Mouse (Mus musculus) forebrain, embryonic 13.5 days (tissue): ENCODE measurements around the gene Ist1. TPM values are rescaled to one million over a fixed set of nuclear protein-coding genes. Genes with fewer than 3 reads are reported as not detected.

Source experiments
- ATAC-seq: fragments of 200-750 bp; cut with Nextera tagmentation; 2 replicates; pipeline ENCODE4 v1.8.0; 2017
- H3K27ac ChIP-seq: fragments of 300-500 bp; sonication (generic); 2 replicates; pipeline ENCODE4 v1.5.1; 2015; ENCODE audit warnings: inconsistent platforms, mild to moderate bottlenecking, moderate library complexity
- H3K27me3 ChIP-seq: fragments of 300-500 bp; sonication (generic); 2 replicates; pipeline ENCODE4 v1.6.1; 2015; ENCODE audit warnings: mild to moderate bottlenecking, inconsistent platforms
- H3K36me3 ChIP-seq: fragments of 300-500 bp; sonication (generic); 2 replicates; pipeline ENCODE4 v1.6.1; 2015; ENCODE audit warnings: mild to moderate bottlenecking, inconsistent platforms; ENCODE audit not compliant: poor library complexity, severe bottlenecking
- H3K4me1 ChIP-seq: fragments of 300-500 bp; sonication (generic); 2 replicates; pipeline ENCODE4 v1.6.1; 2015; ENCODE audit warnings: inconsistent platforms
- H3K4me2 ChIP-seq: fragments of 300-500 bp; sonication (generic); 2 replicates; pipeline ENCODE4 v1.6.1; 2015; ENCODE audit warnings: inconsistent platforms, mild to moderate bottlenecking, moderate library complexity
- H3K4me3 ChIP-seq: fragments of 300-500 bp; sonication (generic); 2 replicates; pipeline ENCODE4 v1.5.1; 2015; ENCODE audit warnings: mild to moderate bottlenecking, inconsistent platforms
- H3K9ac ChIP-seq: fragments of 300-500 bp; sonication (generic); 2 replicates; pipeline ENCODE4 v1.6.1; 2015; ENCODE audit warnings: mild to moderate bottlenecking, inconsistent platforms
- H3K9me3 ChIP-seq: fragments of 300-500 bp; sonication (generic); replicated peaks from 2 replicates; pipeline ENCODE4 v1.6.1; 2016; ENCODE audit warnings: inconsistent platforms
- WGBS: fragments of 180-500 bp; shearing (Covaris S2); methylation state at CpG from one replicate; pipeline ENCODE4 v1.1.7; 2015; 5-methylcytosine and 5-hydroxymethylcytosine counted together
- polyA plus RNA-seq: library from polyadenylated mRNA; unstranded; fragments of >200 nt; fragmentation: Nextera tagmentation; extraction: Ambion mirVana; gene quantifications from 2 replicates; pipeline ENCODE4 v1.2.1, GENCODE M21; 2015

Ist1 gene
- 165 and 177 TPM in 2 replicates for polyA plus RNA-seq

DNA sequence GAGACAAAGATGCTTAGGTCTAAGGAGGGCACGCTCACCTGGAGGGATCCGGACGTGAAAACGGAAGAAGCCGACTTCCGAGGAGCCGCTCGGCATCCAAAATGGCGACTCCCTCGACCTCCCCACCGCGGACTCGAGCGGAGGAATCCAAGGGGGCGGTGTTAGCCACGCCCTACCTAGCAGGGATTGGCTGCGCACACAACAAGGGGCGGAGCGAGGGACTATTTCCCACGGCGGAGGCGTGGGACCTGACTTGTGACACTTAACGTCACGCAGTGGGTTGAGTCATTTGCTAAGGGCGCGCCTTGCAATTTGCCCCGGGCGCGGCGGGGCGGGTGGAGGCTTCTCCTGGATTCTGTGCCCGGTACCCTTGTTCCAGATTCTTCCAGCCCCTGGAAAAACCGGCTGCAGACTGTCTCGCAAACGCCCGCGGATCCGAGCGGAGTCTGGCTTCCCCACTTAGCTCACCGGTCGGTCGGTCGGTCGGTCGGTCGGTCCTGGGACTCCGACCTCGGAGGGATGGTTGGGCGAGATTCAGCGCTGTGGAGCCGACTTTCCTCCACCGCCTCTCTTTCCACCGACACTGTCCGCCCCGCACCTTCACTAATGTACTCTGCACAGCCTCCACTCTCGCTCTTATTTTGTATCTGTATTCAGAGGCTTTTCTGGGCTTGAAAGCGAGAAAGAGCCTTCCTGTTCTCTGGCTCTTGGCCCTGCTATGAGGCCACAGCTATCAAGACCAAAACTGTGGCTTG is at the start of gene Ist1:
Ist1 (minus strand) TSS at position 115 of the 755 bp plus-strand sequence.
- peaks cover 31% of the 10 kb centered on the region for H3K4me1 ChIP-seq
- peak within 1 kb of the TSS; percentile 84 for H3K4me2 ChIP-seq
- peak; percentile 99 for ATAC-seq
- H3K9me3 ChIP-seq = no peaks in the 10 kb centered on the region
- peak within 1 kb of the TSS; percentile 96 for H3K9ac ChIP-seq
- under 1% methylated on average over 57 of the region's 57 CpGs for WGBS
- H3K27me3 ChIP-seq = 0 out of 2 replicates have a peak, but pooled peaks cover 3% of the 10 kb centered on the region
- 0 out of 2 replicates have a peak, but pooled peaks cover under 1% of the 10 kb centered on the region for H3K36me3 ChIP-seq
- H3K4me3 ChIP-seq = peak within 1 kb of the TSS; percentile 91
- peak within 1 kb of the TSS; percentile 60 for H3K27ac ChIP-seq

GRCm38 (mm10) chr8:109738049-109738380 is 45.0 kb upstream of the Ist1 start:
- ATAC-seq = 0 out of 2 replicates have a peak, but pooled peaks have one; percentile 10
- H3K27ac ChIP-seq = no peak overlapping the region
- H3K36me3 ChIP-seq = peaks cover 19% of the 10 kb centered on the region
- no peaks in the 10 kb centered on the region for H3K9me3 ChIP-seq
- H3K4me3 ChIP-seq = peak overlapping the region; percentile 98
- peak overlapping the region; percentile 95 for H3K4me2 ChIP-seq
- H3K27me3 ChIP-seq = no peaks in the 10 kb centered on the region
- peaks cover 15% of the 10 kb centered on the region for H3K4me1 ChIP-seq
- H3K9ac ChIP-seq = peak overlapping the region; percentile 99; the same call in 1 of the 2 replicates
- WGBS = 85% methylated on average over 1 of the region's 1 CpGs

DNA sequence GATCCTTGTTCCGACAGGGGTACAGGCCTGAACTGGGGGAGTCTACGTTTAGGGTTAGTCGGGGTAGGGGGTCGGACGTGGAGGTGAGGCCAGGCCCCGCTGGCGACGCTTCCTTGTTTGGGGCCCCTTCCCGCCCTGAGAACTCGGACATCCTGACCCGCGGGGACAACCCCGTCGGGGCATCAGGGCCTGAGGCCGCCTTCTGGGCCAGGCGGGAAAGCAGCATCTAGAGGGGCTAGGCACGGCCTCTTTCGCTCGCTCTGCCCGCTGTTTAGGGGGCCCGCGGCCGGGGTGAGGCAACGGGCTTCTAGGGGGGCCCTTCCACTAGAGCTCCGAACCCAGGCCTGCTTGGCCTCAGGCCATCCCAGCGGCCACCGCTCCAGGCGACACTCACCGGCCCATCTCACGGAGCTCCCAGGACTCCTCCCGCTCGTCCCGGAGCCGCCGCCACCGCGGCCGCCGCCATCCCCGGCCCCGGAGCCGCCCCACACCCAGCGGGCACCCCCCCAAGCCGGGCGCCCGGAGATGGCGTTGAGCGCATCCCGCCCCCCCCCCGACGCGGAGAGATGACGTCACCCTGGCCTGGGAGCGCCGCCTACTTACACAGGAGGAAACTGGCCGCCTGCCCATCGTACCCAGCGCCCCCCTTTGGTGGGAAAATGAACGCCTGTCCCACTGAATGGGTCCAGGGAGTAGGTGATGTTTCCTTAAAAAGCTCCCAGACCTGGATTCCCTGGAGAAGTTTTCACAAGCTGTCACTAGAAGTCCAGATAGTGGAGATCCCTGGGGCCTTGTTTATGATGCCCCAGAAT is 44.4 kb upstream of the Ist1 start, which contains the start of gene Atxn1l:
Atxn1l (minus strand) TSS at position 503 of the 812 bp plus-strand sequence.
- Histone ChIP-seq H3K27me3 (no peaks in the 10 kb centered on the region), H3K27ac (peak within 1 kb of the TSS; percentile 44; the same call in 1 of the 2 replicates), H3K9me3 (no peaks in the 10 kb centered on the region), H3K36me3 (peaks cover 25% of the 10 kb centered on the region), H3K4me2 (peak within 1 kb of the TSS; percentile 95), H3K4me1 (peaks cover 15% of the 10 kb centered on the region), H3K4me3 (peak within 1 kb of the TSS; percentile 98), H3K9ac (peak within 1 kb of the TSS; percentile 99)
- WGBS = under 1% methylated on average over 49 of the region's 59 CpGs
- ATAC-seq = peak; percentile 86

- WGBS = 4% methylated on average over 8 of the region's 8 CpGs
- no peaks in the 10 kb centered on the region for H3K9me3 ChIP-seq
- ATAC-seq = no peak
- no peaks in the 10 kb centered on the region for H3K27me3 ChIP-seq
- peaks cover 31% of the 10 kb centered on the region for H3K36me3 ChIP-seq
- H3K9ac ChIP-seq = peak overlapping the region; percentile 99
- H3K4me3 ChIP-seq = peak overlapping the region; percentile 98
- peaks cover 15% of the 10 kb centered on the region for H3K4me1 ChIP-seq
- no peak overlapping the region for H3K27ac ChIP-seq
- H3K4me2 ChIP-seq = peak overlapping the region; percentile 95
These were observed 43.8 kb upstream of the Ist1 start for GRCm38 (mm10) chr8:109736819-109737218.

DNA sequence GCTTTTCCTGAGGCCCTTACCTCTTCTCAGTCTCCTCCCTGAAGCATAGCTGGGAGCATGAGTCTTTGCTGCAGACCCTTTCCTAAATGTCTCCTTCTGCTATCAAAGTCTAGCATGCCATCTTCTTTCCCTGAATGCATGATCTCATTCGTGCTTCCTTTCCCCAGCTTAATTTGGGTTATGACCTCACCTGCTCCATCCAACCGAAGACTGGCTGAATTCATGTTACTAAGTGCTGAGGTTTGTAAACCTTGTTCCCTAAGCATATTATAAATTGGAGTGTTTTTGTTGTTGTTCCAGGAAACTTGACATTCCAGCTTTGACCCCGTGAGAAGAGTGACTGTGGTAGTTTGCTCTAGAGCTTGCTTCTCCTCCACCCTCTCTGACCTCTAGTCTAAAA is 41.0 kb upstream of the Ist1 start:
- no peak overlapping the region for H3K9ac ChIP-seq
- ATAC-seq = no peak
- H3K4me2 ChIP-seq = no peak overlapping the region
- H3K27me3 ChIP-seq = no peaks in the 10 kb centered on the region
- H3K4me1 ChIP-seq = peaks cover 15% of the 10 kb centered on the region
- H3K9me3 ChIP-seq = no peaks in the 10 kb centered on the region
- no peak overlapping the region for H3K4me3 ChIP-seq
- H3K27ac ChIP-seq = no peak overlapping the region
- WGBS = 89% methylated on average over 3 of the region's 3 CpGs
- H3K36me3 ChIP-seq = peaks cover 58% of the 10 kb centered on the region

DNA sequence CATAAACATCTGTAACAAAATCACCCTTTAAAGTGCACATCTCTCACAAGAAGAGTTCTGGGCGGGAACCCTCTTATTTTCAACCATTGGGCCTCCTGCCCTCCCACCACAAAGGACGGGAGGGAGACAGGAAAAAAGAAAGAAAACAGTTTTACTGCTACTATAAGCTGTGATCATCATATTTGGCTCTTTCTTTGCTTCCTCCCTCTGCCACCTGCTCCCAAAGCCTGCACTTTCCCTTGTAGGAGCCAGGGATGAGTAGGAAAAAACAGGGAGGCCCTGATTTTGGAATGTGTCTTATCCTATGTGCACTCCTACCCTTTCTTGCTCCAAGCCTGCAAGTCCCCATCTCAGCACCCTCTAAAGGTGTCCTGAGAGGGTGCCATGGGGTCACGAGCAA is 38.0 kb upstream of the Ist1 start:
- no peak overlapping the region for H3K9ac ChIP-seq
- H3K4me1 ChIP-seq = peaks cover 5% of the 10 kb centered on the region; the same call in 1 of the 2 replicates
- H3K27ac ChIP-seq = no peak overlapping the region
- H3K9me3 ChIP-seq = no peaks in the 10 kb centered on the region
- no peak for ATAC-seq
- peaks cover 85% of the 10 kb centered on the region for H3K36me3 ChIP-seq
- no peaks in the 10 kb centered on the region for H3K27me3 ChIP-seq
- no peak overlapping the region for H3K4me2 ChIP-seq
- WGBS = 90% methylated on average over 3 of the region's 3 CpGs
- H3K4me3 ChIP-seq = no peak overlapping the region

DNA sequence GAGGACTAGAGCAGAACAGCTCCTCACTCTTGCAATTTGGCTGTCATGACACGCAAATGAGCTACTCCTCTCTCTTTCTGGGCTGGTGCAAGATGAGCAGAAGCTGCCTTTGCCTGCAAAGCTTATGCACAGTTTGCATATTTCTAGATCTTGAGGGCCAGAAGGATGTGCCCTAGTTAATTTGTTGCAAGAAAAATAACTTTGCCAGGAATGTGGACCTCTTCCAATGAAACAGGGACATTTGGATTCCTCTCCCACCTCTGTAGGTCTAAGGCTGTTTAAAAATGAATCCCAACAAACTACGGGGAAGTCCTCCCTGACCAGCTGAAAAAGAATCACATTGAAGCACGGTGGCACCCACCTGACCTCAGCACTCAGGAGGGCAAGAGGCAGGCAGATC is 32.0 kb upstream of the Ist1 start:
- H3K27ac ChIP-seq = no peak overlapping the region
- no peaks in the 10 kb centered on the region for H3K4me1 ChIP-seq
- 91% methylated on average over 3 of the region's 3 CpGs for WGBS
- H3K4me3 ChIP-seq = no peak overlapping the region
- no peak for ATAC-seq
- no peaks in the 10 kb centered on the region for H3K9me3 ChIP-seq
- peaks cover 98% of the 10 kb centered on the region for H3K36me3 ChIP-seq
- H3K4me2 ChIP-seq = no peak overlapping the region
- H3K9ac ChIP-seq = no peak overlapping the region
- no peaks in the 10 kb centered on the region for H3K27me3 ChIP-seq

DNA sequence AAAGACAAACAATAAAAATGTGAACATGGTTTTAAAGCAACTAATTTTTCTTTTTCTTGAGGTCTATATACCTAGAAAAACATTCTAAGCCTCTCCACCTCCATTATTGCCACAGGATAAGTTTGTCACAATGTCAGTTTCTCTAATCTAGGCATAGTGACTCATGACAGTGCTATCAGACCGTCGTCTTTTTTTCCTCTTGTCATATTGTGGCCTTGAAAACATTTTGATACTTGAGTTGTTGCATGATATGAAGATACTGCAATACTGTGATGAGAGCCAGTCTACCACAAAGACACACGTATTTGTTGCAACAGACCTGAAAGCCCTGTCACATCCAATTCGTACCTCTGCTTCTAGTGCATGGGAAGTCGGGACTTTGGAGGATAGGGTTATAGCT is 21.9 kb upstream of the Ist1 start:
- ATAC-seq = no peak
- WGBS = 95% methylated on average over 5 of the region's 5 CpGs
- H3K4me2 ChIP-seq = no peak overlapping the region
- H3K36me3 ChIP-seq = peaks cover 95% of the 10 kb centered on the region
- no peaks in the 10 kb centered on the region for H3K9me3 ChIP-seq
- H3K4me3 ChIP-seq = no peak overlapping the region
- H3K9ac ChIP-seq = no peak overlapping the region
- no peaks in the 10 kb centered on the region for H3K27me3 ChIP-seq
- no peak overlapping the region for H3K27ac ChIP-seq
- H3K4me1 ChIP-seq = no peaks in the 10 kb centered on the region

GRCm38 (mm10) chr8:109712521-109712920 is 19.5 kb upstream of the Ist1 start:
- H3K9me3 ChIP-seq = no peaks in the 10 kb centered on the region
- no peak overlapping the region for H3K9ac ChIP-seq
- H3K4me1 ChIP-seq = peaks cover 14% of the 10 kb centered on the region
- no peak for ATAC-seq
- H3K27ac ChIP-seq = no peak overlapping the region
- H3K4me2 ChIP-seq = no peak overlapping the region
- H3K27me3 ChIP-seq = no peaks in the 10 kb centered on the region
- H3K4me3 ChIP-seq = no peak overlapping the region
- H3K36me3 ChIP-seq = peaks cover 94% of the 10 kb centered on the region
- WGBS = 88% methylated on average over 1 of the region's 1 CpGs

GRCm38 (mm10) chr8:109707921-109708320 is 14.9 kb upstream of the Ist1 start:
- peak overlapping the region; percentile 94; the same call in 1 of the 2 replicates for H3K4me2 ChIP-seq
- WGBS = 98% methylated on average over 4 of the region's 4 CpGs
- ATAC-seq = no peak

GRCm38 (mm10) chr8:109706874-109707237 is 13.8 kb upstream of the Ist1 start:
- ATAC-seq = peak; percentile 50; the same call in 1 of the 2 replicates
- WGBS = 24% methylated on average over 2 of the region's 2 CpGs

More at GRCm38 (mm10) chr8:109707921-109708320, 14.9 kb upstream of the Ist1 start:
- no peak overlapping the region for H3K27ac ChIP-seq
- H3K9ac ChIP-seq = peak overlapping the region; percentile 99; the same call in 1 of the 2 replicates
- H3K36me3 ChIP-seq = peaks cover 52% of the 10 kb centered on the region
- H3K4me3 ChIP-seq = no peak overlapping the region
- H3K4me1 ChIP-seq = peaks cover 34% of the 10 kb centered on the region
- H3K9me3 ChIP-seq = no peaks in the 10 kb centered on the region
- H3K27me3 ChIP-seq = 0 out of 2 replicates have a peak, but pooled peaks cover 6% of the 10 kb centered on the region

More at GRCm38 (mm10) chr8:109706874-109707237, 13.8 kb upstream of the Ist1 start:
- peaks cover 34% of the 10 kb centered on the region for H3K4me1 ChIP-seq
- 0 out of 2 replicates have a peak, but pooled peaks cover 8% of the 10 kb centered on the region for H3K27me3 ChIP-seq
- no peaks in the 10 kb centered on the region for H3K9me3 ChIP-seq
- H3K27ac ChIP-seq = no peak overlapping the region
- peak overlapping the region; percentile 88 for H3K4me3 ChIP-seq
- H3K36me3 ChIP-seq = peaks cover 42% of the 10 kb centered on the region
- peak overlapping the region; percentile 99 for H3K9ac ChIP-seq
- H3K4me2 ChIP-seq = peak overlapping the region; percentile 94
